Mouse (Mus musculus): ENCODE data around the gene Urb1. TPM values are rescaled to one million over a fixed set of nuclear protein-coding genes. Genes with fewer than 3 reads are reported as not detected.

Urb1 gene
- total and polyA plus RNA-seq, 3 experiments = 21.1 to 34.5 (median 29.4) TPM

DNA sequence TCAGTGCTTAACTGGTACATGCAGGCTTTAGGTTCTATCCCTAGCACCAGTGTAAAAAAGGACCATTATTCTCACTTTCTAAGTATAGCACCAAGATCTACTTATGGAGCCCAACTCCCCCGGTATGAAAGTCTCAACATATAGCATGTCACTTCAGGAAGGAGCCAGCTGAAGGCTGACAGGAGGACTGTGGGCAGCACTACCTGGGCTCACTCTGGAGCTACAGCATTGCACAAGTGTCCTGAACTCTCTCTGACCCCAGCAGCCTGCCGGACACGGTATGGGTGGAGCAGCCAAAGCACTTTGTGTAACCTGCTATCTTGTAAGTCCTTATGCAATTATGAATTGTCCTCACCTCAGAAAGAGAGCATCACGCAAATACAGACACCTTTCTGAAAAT, 25.0 kb downstream of the Urb1 start:
- in situ Hi-C loops (cut with MboI; ENCODE audit: low pct_ligation_motif_present, low pct_unique_long_range_greater_than_20kb, low sequenced_read_pairs) = no loop called here
- no peak overlapping the region for H3K9ac ChIP-seq (ENCODE audit: insufficient read depth, low read depth)
- DNase-seq (ENCODE audit: extremely low read depth) = no peak
- H3K9me3 ChIP-seq (replicated peaks; ENCODE audit: low read length) = no peaks in the 10 kb centered on the region
- no peak overlapping the region for H3K27ac ChIP-seq (ENCODE audit: insufficient read depth, low read depth)
- dilution Hi-C loops (cut with MboI; ENCODE audit: extremely low pct_ligation_motif_present, extremely low pct_unique_long_range_greater_than_20kb, low sequenced_read_pairs) = no loop called here
- H3K4me1 ChIP-seq (ENCODE audit: control insufficient read depth in 1 of 2, insufficient read depth in 2 of 2) = no peaks in the 10 kb centered on the region
- TF ChIP-seq MYC (IDR thresholded peaks at IDR 0.05; ENCODE audit: low read depth, low read length) = no peak
- TF ChIP-seq KAT2A (IDR thresholded peaks at IDR 0.05; ENCODE audit: insufficient replicate concordance, low read length) = no peak
- no peak for TF ChIP-seq NRF1 (IDR thresholded peaks at IDR 0.05; ENCODE audit: low read depth, low read length)
- TF ChIP-seq MXI1 (IDR thresholded peaks at IDR 0.05; ENCODE audit: low read depth, low read length) = no peak
- TF ChIP-seq MAX (IDR thresholded peaks at IDR 0.05; ENCODE audit: low read length) = no peak
- TF ChIP-seq BHLHE40 (IDR thresholded peaks at IDR 0.05; ENCODE audit: low read depth, low read length) = no peak
- TF ChIP-seq GABPA (IDR thresholded peaks at IDR 0.05; ENCODE audit: insufficient replicate concordance, low read depth, low read length) = no peak
- TF ChIP-seq USF1 (IDR thresholded peaks at IDR 0.05; ENCODE audit: low read depth, low read length) = no peak
- TF ChIP-seq E2F4 (IDR thresholded peaks at IDR 0.05; ENCODE audit: insufficient replicate concordance, low read depth, low read length) = no peak
- no peak for TF ChIP-seq IRF4 (IDR thresholded peaks at IDR 0.05; ENCODE audit: low read depth, low read length)
- H3K79me2 ChIP-seq (replicated peaks; ENCODE audit: control insufficient read depth, extremely low read depth, insufficient read depth, poor library complexity, severe bottlenecking) = no peaks in the 10 kb centered on the region
- no peaks in the 10 kb centered on the region for H3K27me3 ChIP-seq (replicated peaks)
- H3K4me3 ChIP-seq (replicated peaks in 1 of 3; ENCODE audit: low read depth in 2 of 3, low read length in 2 of 3, poor library complexity in 1 of 3) = no peak overlapping the region
- no peak overlapping the region for H3K4me2 ChIP-seq (ENCODE audit: insufficient read depth, low read depth, poor library complexity, severe bottlenecking)
- H3K36me3 ChIP-seq (replicated peaks in 1 of 2; ENCODE audit: control insufficient read depth in 1 of 2, insufficient read depth in 1 of 2, low read length in 1 of 2) = peaks cover 88 to 98% of the 10 kb centered on the region in 2 experiments

DNA sequence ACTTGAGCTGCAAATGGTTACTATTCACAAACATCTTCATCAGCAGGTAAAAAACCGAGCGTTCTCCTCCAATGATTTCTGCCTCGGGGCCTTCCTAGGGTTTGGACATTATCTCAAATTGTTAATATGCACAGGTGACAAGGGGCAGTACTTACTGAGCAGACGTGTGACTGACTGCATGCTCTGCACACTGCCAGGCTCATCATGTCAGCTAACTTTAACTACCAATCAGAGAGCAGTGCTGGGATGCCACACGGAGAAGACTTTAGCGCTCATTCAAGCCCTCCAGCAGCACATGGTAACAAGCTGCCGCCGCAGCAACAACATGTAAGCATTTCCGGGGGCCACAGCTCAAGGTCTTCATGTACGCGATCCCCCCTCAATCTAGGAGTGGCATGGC, 26.9 kb downstream of the Urb1 start:
- dilution Hi-C loops (cut with MboI; ENCODE audit: extremely low pct_ligation_motif_present, extremely low pct_unique_long_range_greater_than_20kb, low sequenced_read_pairs) (no loop called here), in situ Hi-C loops (cut with MboI; ENCODE audit: low pct_ligation_motif_present, low pct_unique_long_range_greater_than_20kb, low sequenced_read_pairs) (no loop called here)
- H3K27me3 ChIP-seq (replicated peaks) = no peaks in the 10 kb centered on the region
- H3K4me3 ChIP-seq (replicated peaks in 1 of 3; ENCODE audit: low read depth in 2 of 3, low read length in 2 of 3, poor library complexity in 1 of 3) = no peak overlapping the region
- H3K79me2 ChIP-seq (replicated peaks; ENCODE audit: control insufficient read depth, extremely low read depth, insufficient read depth, poor library complexity, severe bottlenecking) = no peaks in the 10 kb centered on the region
- peaks cover 89 to 98% of the 10 kb centered on the region in 2 experiments for H3K36me3 ChIP-seq (replicated peaks in 1 of 2; ENCODE audit: control insufficient read depth in 1 of 2, insufficient read depth in 1 of 2, low read length in 1 of 2)
- no peaks in the 10 kb centered on the region for H3K4me1 ChIP-seq (ENCODE audit: control insufficient read depth in 1 of 2, insufficient read depth in 2 of 2)
- no peak for DNase-seq (ENCODE audit: extremely low read depth)
- no peak overlapping the region for H3K27ac ChIP-seq (ENCODE audit: insufficient read depth, low read depth)
- no peaks in the 10 kb centered on the region for H3K9me3 ChIP-seq (replicated peaks; ENCODE audit: low read length)
- TF ChIP-seq TBP (conservative IDR thresholded peaks at IDR 0.05; ENCODE audit: low read depth, low read length) (no peak), TCF12 (IDR thresholded peaks at IDR 0.05; ENCODE audit: low read depth, low read length) (no peak), MAZ (IDR thresholded peaks at IDR 0.05; ENCODE audit: low read depth, low read length) (no peak), POLR2A (IDR thresholded peaks at IDR 0.05; ENCODE audit: low read depth, low read length) (no peak), ELF1 (IDR thresholded peaks at IDR 0.05; ENCODE audit: low read depth, low read length) (no peak), JUND (conservative IDR thresholded peaks at IDR 0.05; ENCODE audit: low read depth, low read length) (no peak), IRF4 (IDR thresholded peaks at IDR 0.05; ENCODE audit: low read depth, low read length) (no peak), ZMIZ1 (IDR thresholded peaks at IDR 0.05; ENCODE audit: low read depth, low read length) (no peak), USF1 (IDR thresholded peaks at IDR 0.05; ENCODE audit: low read depth, low read length) (no peak), ETS1 (conservative IDR thresholded peaks at IDR 0.05; ENCODE audit: low read depth, low read length) (no peak), BHLHE40 (IDR thresholded peaks at IDR 0.05; ENCODE audit: low read depth, low read length) (no peak), CHD2 (IDR thresholded peaks at IDR 0.05; ENCODE audit: low read length) (no peak), GABPA (IDR thresholded peaks at IDR 0.05; ENCODE audit: insufficient replicate concordance, low read depth, low read length) (no peak)
- no peak overlapping the region for H3K4me2 ChIP-seq (ENCODE audit: insufficient read depth, low read depth, poor library complexity, severe bottlenecking)
- no peak overlapping the region for H3K9ac ChIP-seq (ENCODE audit: insufficient read depth, low read depth)

All from CH12.LX (cell line).